Mouse (Mus musculus) thymus, adult 2 months (tissue): ENCODE measurements around the gene Olfr141. TPM values are rescaled to one million over a fixed set of nuclear protein-coding genes. Genes with fewer than 3 reads are reported as not detected.

ENCODE experiments used
- DNase-seq: peaks from one replicate; pipeline ENCODE4 v3.0.0; 2021
- H3K27ac ChIP-seq: fragments of 200-500 bp; 2 replicates; pipeline ENCODE4 v1.5.1; 2012; ENCODE audit warnings: low read length, control low read depth; ENCODE audit not compliant: control insufficient read depth, insufficient read depth
- H3K27me3 ChIP-seq: fragments of 200-500 bp; 2 replicates; pipeline ENCODE4 v1.6.1; 2012; ENCODE audit warnings: mild to moderate bottlenecking, low read length, moderate library complexity, mixed read lengths; ENCODE audit not compliant: control insufficient read depth, insufficient read depth
- H3K36me3 ChIP-seq: fragments of 200-500 bp; 2 replicates; pipeline ENCODE4 v1.6.1; 2012; ENCODE audit warnings: mild to moderate bottlenecking, low read length, moderate library complexity; ENCODE audit not compliant: control insufficient read depth, insufficient read depth
- H3K4me1 ChIP-seq: fragments of 200-500 bp; replicated peaks from 2 replicates; pipeline ENCODE4 v1.6.1; 2012; ENCODE audit warnings: low read length; ENCODE audit not compliant: control insufficient read depth, insufficient read depth
- H3K4me3 ChIP-seq: fragments of 200-500 bp; 2 replicates; pipeline ENCODE4 v1.5.1; 2012; ENCODE audit warnings: mild to moderate bottlenecking, low read length, control low read depth, moderate library complexity; ENCODE audit not compliant: control insufficient read depth, insufficient read depth
- CTCF ChIP-seq: fragments of 200-500 bp; IDR thresholded peaks from 2 replicates; pipeline ENCODE4 v1.5.1; 2012; ENCODE audit warnings: mild to moderate bottlenecking, control low read depth, low read length, moderate library complexity, borderline replicate concordance; ENCODE audit not compliant: control insufficient read depth, poor library complexity, insufficient read depth; ENCODE audit errors: extremely low read depth
- POLR2A ChIP-seq: fragments of 200-500 bp; IDR thresholded peaks from 2 replicates; pipeline ENCODE4 v1.6.1; 2012; ENCODE audit warnings: mild to moderate bottlenecking, low read length, control low read depth, moderate library complexity; ENCODE audit not compliant: control insufficient read depth, poor library complexity, insufficient read depth; ENCODE audit errors: extremely low read depth
- WGBS: fragments of 180-500 bp; shearing (Covaris S2); methylation state at CpG from one replicate; pipeline ENCODE4 v1.1.7; 2018; 5-methylcytosine and 5-hydroxymethylcytosine counted together
- polyA plus RNA-seq: library from polyadenylated mRNA; depleted of rRNA; stranded (reverse); fragments of >200 nt; gene quantifications from 2 replicates; pipeline ENCODE4 v1.2.3, GENCODE M21; 2012; rRNA removed

The Olfr141 gene
- not detected in 2 replicates for polyA plus RNA-seq

DNA sequence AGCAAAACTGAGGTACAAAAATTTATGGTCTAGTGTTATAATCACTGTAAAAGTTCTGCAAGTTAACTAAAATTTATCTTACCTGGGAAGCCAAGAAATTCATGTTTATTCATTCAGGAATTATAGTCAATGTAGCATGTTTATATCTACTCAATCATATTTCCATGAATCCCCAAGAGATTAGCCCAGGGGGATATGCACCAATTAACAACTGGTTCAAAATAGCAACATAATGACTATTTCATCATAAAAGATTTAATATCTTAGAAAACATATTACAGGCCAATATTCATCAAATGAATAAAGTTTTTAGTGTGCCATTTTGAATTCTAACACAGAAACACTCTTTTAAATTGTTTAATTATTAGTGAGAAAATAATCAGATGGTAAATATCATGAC is at the start of gene Olfr141:
Olfr141 (minus strand) TSS at position 101 of the 400 bp plus-strand sequence.
- H3K4me1 ChIP-seq = no peaks in the 10 kb centered on the region
- no peak within 1 kb of the TSS for H3K4me3 ChIP-seq
- no peak for DNase-seq
- no peaks in the 10 kb centered on the region for H3K27me3 ChIP-seq
- no peaks in the 10 kb centered on the region for H3K36me3 ChIP-seq
- H3K27ac ChIP-seq = no peak within 1 kb of the TSS
- TF ChIP-seq POLR2A (no peak), CTCF (no peak)

DNA sequence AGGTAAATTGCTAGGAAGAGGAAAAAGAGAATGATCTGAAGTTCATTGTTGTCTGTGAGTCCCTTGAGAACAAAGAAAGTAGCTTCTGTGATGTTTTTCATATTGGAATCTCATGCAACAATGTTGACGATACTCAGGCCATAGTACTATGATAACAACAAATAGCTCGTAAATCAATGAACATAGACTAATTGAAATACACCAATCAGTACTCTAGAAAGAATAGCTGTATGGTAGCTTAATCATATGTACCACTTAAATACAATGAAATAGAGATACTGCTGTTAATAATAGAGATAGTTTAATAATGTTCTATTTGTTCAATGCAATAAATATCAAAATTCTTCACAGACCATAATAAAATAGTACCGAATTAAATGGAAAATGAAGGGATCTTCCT is 41.8 kb upstream of the Olfr141 start, which contains the start of gene Olfr1095:
Olfr1095 (minus strand) TSS at position 101 of the 400 bp plus-strand sequence.
- DNase-seq = no peak
- TF ChIP-seq POLR2A = no peak
- TF ChIP-seq CTCF = no peak
- H3K4me1 ChIP-seq = no peaks in the 10 kb centered on the region
- no peaks in the 10 kb centered on the region for H3K27me3 ChIP-seq
- H3K27ac ChIP-seq = no peak within 1 kb of the TSS
- H3K36me3 ChIP-seq = no peaks in the 10 kb centered on the region
- H3K4me3 ChIP-seq = no peak within 1 kb of the TSS
- WGBS = 91% methylated on average over 3 of the region's 3 CpGs

DNA sequence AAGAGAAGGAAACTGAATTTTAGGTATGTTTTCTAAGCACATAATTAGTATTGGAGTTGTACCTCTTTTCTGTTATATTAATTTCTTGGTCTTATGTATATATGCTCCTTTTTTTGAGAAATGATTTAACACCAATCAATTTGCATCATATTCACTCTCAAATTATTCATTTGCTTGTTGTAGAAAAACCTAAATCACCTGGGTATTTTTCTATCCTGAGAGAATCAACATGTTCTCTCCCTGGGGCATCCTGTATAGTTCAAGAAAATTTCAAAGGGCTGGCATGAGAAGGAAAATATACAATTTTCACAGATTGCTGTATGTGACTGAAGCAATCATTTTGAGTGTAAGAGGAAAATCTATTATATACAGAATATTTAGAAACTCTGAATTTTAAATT is 14.5 kb upstream of the Olfr141 start, which contains the start of gene Olfr1094:
Olfr1094 (plus strand) TSS at position 301 of the 400 bp plus-strand sequence.
- H3K36me3 ChIP-seq = no peaks in the 10 kb centered on the region
- TF ChIP-seq POLR2A (no peak), CTCF (no peak)
- no peak within 1 kb of the TSS for H3K4me3 ChIP-seq
- H3K27ac ChIP-seq = no peak within 1 kb of the TSS
- no peak for DNase-seq
- H3K27me3 ChIP-seq = no peaks in the 10 kb centered on the region
- no peaks in the 10 kb centered on the region for H3K4me1 ChIP-seq

DNA sequence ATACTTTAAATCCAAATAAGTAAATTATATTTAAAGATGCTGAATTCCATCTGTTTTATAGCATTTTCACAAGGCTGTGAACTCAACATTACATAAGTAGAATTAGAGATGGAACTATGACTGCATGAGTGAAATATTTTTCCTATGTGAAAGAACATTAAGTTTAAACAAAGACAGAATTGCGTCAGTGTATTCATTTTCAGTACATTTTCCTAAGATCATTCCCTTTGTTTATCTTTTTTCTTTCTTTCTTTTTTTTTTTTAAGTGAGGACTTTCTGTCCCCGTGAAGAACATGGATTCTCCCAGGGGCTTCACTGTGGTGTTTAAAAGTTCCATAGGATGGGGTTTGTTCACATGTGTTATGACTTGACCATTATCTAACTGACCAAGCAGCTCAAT is 27.6 kb downstream of the Olfr141 start, which contains the start of gene Olfr1093:
Olfr1093 (plus strand) TSS at position 301 of the 400 bp plus-strand sequence.
- no peaks in the 10 kb centered on the region for H3K27me3 ChIP-seq
- H3K36me3 ChIP-seq = no peaks in the 10 kb centered on the region
- no peak for DNase-seq
- 83% methylated on average over 2 of the region's 2 CpGs for WGBS
- TF ChIP-seq CTCF (no peak), POLR2A (no peak)
- no peaks in the 10 kb centered on the region for H3K4me1 ChIP-seq
- H3K4me3 ChIP-seq = no peak within 1 kb of the TSS
- H3K27ac ChIP-seq = no peak within 1 kb of the TSS

- Histone ChIP-seq H3K36me3 (no peaks in the 10 kb centered on the region), H3K27me3 (no peaks in the 10 kb centered on the region), H3K27ac (no peak overlapping the region), H3K4me3 (no peak overlapping the region), H3K4me1 (no peaks in the 10 kb centered on the region)
- TF ChIP-seq CTCF (no peak), POLR2A (no peak)
- no peak for DNase-seq
- WGBS = 98% methylated on average over 6 of the region's 6 CpGs
Measured at GRCm38 (mm10) chr2:86761050-86761449, 48.8 kb downstream of the Olfr141 start.

GRCm38 (mm10) chr2:86758893-86759292 is 50.9 kb downstream of the Olfr141 start, which contains the start of gene Olfr1090:
Gene Olfr1090, minus strand, starts transcription at chr2:86758993.
- no peak for TF ChIP-seq POLR2A
- TF ChIP-seq CTCF = no peak
- H3K27ac ChIP-seq = no peak within 1 kb of the TSS
- no peaks in the 10 kb centered on the region for H3K36me3 ChIP-seq
- H3K4me1 ChIP-seq = no peaks in the 10 kb centered on the region
- H3K4me3 ChIP-seq = no peak within 1 kb of the TSS
- 95% methylated on average over 1 of the region's 1 CpGs for WGBS
- no peaks in the 10 kb centered on the region for H3K27me3 ChIP-seq
- DNase-seq = no peak

Other genes with a start within 250 kb of the Olfr141 start
- not detected in 2 replicates for gene Olfr1082, start 211.1 kb downstream of the Olfr141 start, polyA plus RNA-seq
- gene Olfr1084, start 170.3 kb downstream of the Olfr141 start, polyA plus RNA-seq = not detected in 2 replicates
- gene Olfr1085, start 148.0 kb downstream of the Olfr141 start, polyA plus RNA-seq = not detected in 2 replicates
- not detected in 2 replicates for gene Olfr1086, start 129.9 kb downstream of the Olfr141 start, polyA plus RNA-seq
- gene Olfr1087, start 111.6 kb downstream of the Olfr141 start, polyA plus RNA-seq = not detected in 2 replicates
- not detected in 2 replicates for gene Olfr1089, start 76.3 kb downstream of the Olfr141 start, polyA plus RNA-seq
- gene Olfr1090, start 51.0 kb downstream of the Olfr141 start, polyA plus RNA-seq = not detected in 2 replicates
- not detected in 2 replicates for gene Olfr1093, start 27.5 kb downstream of the Olfr141 start, polyA plus RNA-seq
- not detected in 2 replicates for gene Olfr1094, start 14.6 kb upstream of the Olfr141 start, polyA plus RNA-seq
- not detected in 2 replicates for gene Olfr1095, start 41.7 kb upstream of the Olfr141 start, polyA plus RNA-seq
- gene Gm13723, start 64.8 kb upstream of the Olfr141 start, polyA plus RNA-seq = not detected in 2 replicates
- gene Olfr1097, start 82.2 kb upstream of the Olfr141 start, polyA plus RNA-seq = not detected in 2 replicates
- not detected in 2 replicates for gene Olfr1098, start 114.5 kb upstream of the Olfr141 start, polyA plus RNA-seq
- gene Olfr1099, start 150.7 kb upstream of the Olfr141 start, polyA plus RNA-seq = not detected in 2 replicates
- gene Olfr1100, start 169.9 kb upstream of the Olfr141 start, polyA plus RNA-seq = not detected in 2 replicates
- not detected in 2 replicates for gene Olfr1101, start 181.2 kb upstream of the Olfr141 start, polyA plus RNA-seq
- not detected in 2 replicates for gene Olfr1102, start 188.4 kb upstream of the Olfr141 start, polyA plus RNA-seq
- not detected in 2 replicates for gene Olfr1104, start 217.1 kb upstream of the Olfr141 start, polyA plus RNA-seq
- not detected in 2 replicates for gene Olfr1105, start 226.5 kb upstream of the Olfr141 start, polyA plus RNA-seq
- gene Olfr1106, start 242.3 kb upstream of the Olfr141 start, polyA plus RNA-seq = not detected in 2 replicates